Mouse (Mus musculus): Measurements from ENCODE around the gene Arhgap6.
A peak's percentile ranks its signal among the peaks of the same experiment; 100 is the strongest.

Arhgap6 gene

GRCm38 (mm10) chrX:168794974-168795858, at the start of gene Arhgap6:
TSS of gene Arhgap6 (plus strand) at chrX:168795099.
- no peak for DNase-seq (ENCODE audit: low spot score in 2 of 2)

GRCm38 (mm10) chrX:168747011-168747410, 47.9 kb upstream of the Arhgap6 start:
- no peak for DNase-seq (ENCODE audit: low spot score in 2 of 2)

- DNase-seq (ENCODE audit: low spot score in 2 of 2) = no peak
These were observed 1.3 kb downstream of the Arhgap6 start for GRCm38 (mm10) chrX:168795859-168796848.

- no peak for DNase-seq (ENCODE audit: low spot score in 2 of 2)
These were observed 9.8 kb downstream of the Arhgap6 start for GRCm38 (mm10) chrX:168804677-168805076.

GRCm38 (mm10) chrX:168810513-168811265, 15.8 kb downstream of the Arhgap6 start:
- no peak for DNase-seq (ENCODE audit: low spot score in 2 of 2)

GRCm38 (mm10) chrX:168818858-168819257, 24.0 kb downstream of the Arhgap6 start:
- no peak for DNase-seq (ENCODE audit: low spot score in 2 of 2)

GRCm38 (mm10) chrX:168824166-168824565, 29.3 kb downstream of the Arhgap6 start:
- DNase-seq (ENCODE audit: low spot score in 2 of 2) = no peak

GRCm38 (mm10) chrX:168832343-168832742, 37.4 kb downstream of the Arhgap6 start:
- DNase-seq (ENCODE audit: low spot score in 2 of 2) = no peak

- DNase-seq (ENCODE audit: low spot score in 2 of 2) = no peak
These were observed 53.2 kb downstream of the Arhgap6 start for GRCm38 (mm10) chrX:168848062-168848461.

- DNase-seq (ENCODE audit: low spot score in 2 of 2) = no peak
These were observed 79.8 kb downstream of the Arhgap6 start for GRCm38 (mm10) chrX:168874688-168875087.

GRCm38 (mm10) chrX:168903557-168903956, 108.7 kb downstream of the Arhgap6 start:
- DNase-seq (ENCODE audit: low spot score in 2 of 2) = no peak

GRCm38 (mm10) chrX:168904086-168904485, 109.2 kb downstream of the Arhgap6 start:
- no peak for DNase-seq (ENCODE audit: low spot score in 2 of 2)

- DNase-seq (ENCODE audit: low spot score in 2 of 2) = no peak
These were observed 112.7 kb downstream of the Arhgap6 start for GRCm38 (mm10) chrX:168907586-168907985.

- no peak for DNase-seq (ENCODE audit: low spot score in 2 of 2)
These were observed 118.6 kb downstream of the Arhgap6 start for GRCm38 (mm10) chrX:168913519-168913918.

- no peak for DNase-seq (ENCODE audit: low spot score in 2 of 2)
These were observed 126.0 kb downstream of the Arhgap6 start for GRCm38 (mm10) chrX:168920942-168921341.

- no peak for DNase-seq (ENCODE audit: low spot score in 2 of 2)
These were observed 137.5 kb downstream of the Arhgap6 start for GRCm38 (mm10) chrX:168932420-168932819.

GRCm38 (mm10) chrX:168935447-168935846, 140.5 kb downstream of the Arhgap6 start:
- no peak for DNase-seq (ENCODE audit: low spot score in 2 of 2)

GRCm38 (mm10) chrX:168937941-168938340, 143.0 kb downstream of the Arhgap6 start:
- DNase-seq (ENCODE audit: low spot score in 2 of 2) = peak in 1 of 2 experiments; percentile 3

- no peak for DNase-seq (ENCODE audit: low spot score in 2 of 2)
These were observed 146.8 kb downstream of the Arhgap6 start for GRCm38 (mm10) chrX:168941684-168942083.

- no peak for DNase-seq (ENCODE audit: low spot score in 2 of 2)
These were observed 148.3 kb downstream of the Arhgap6 start for GRCm38 (mm10) chrX:168943217-168943616.

- DNase-seq (ENCODE audit: low spot score in 2 of 2) = no peak
These were observed 180.5 kb downstream of the Arhgap6 start for GRCm38 (mm10) chrX:168975444-168975843.

Data from thymus, postnatal 10 days (tissue).